Mouse (Mus musculus): ENCODE results near the gene Gm21992.

GRCm38 (mm10) chr19:4850281-4850680 lies 38.9 kb upstream of the Gm21992 start:
- no peak for TF ChIP-seq CTCF (IDR thresholded peaks at IDR 0.05; ENCODE audit: extremely low read depth, insufficient read depth, low read length)
- TF ChIP-seq POLR2A (IDR thresholded peaks at IDR 0.05; ENCODE audit: extremely low read depth, insufficient read depth, low read length) = no peak

Measured in cortical plate, adult 2 months (tissue).